Mouse (Mus musculus) ES-Bruce4 (cell line): ENCODE measurements around the gene Myom1. TPM values are rescaled to one million over a fixed set of nuclear protein-coding genes. Genes with fewer than 3 reads are reported as not detected.

Experiments used
- H3K27ac ChIP-seq: 2 replicates; pipeline ENCODE4 v1.5.1; 2012; ENCODE audit warnings: low read length, inconsistent platforms; ENCODE audit not compliant: insufficient read depth
- H3K27me3 ChIP-seq: 2 replicates; pipeline ENCODE4 v1.6.1; 2012; ENCODE audit warnings: mild to moderate bottlenecking, low read length, inconsistent platforms; ENCODE audit not compliant: control insufficient read depth, poor library complexity, insufficient read depth, severe bottlenecking
- H3K36me3 ChIP-seq: 2 replicates; pipeline ENCODE4 v1.6.1; 2012; ENCODE audit warnings: inconsistent platforms, mild to moderate bottlenecking, low read length, moderate library complexity; ENCODE audit not compliant: control insufficient read depth, poor library complexity, insufficient read depth, severe bottlenecking
- H3K4me1 ChIP-seq: one replicate; pipeline ENCODE4 v1.8.1; 2011; ENCODE audit warnings: low read length; ENCODE audit not compliant: control insufficient read depth, insufficient read depth
- H3K4me3 ChIP-seq: 2 replicates; pipeline ENCODE4 v1.5.1; 2011; ENCODE audit warnings: low read depth, mild to moderate bottlenecking, low read length
- H3K9ac ChIP-seq: 2 replicates; pipeline ENCODE4 v1.6.1; 2012; ENCODE audit warnings: low read depth, mild to moderate bottlenecking, inconsistent platforms; ENCODE audit not compliant: poor library complexity, severe bottlenecking
- H3K9me3 ChIP-seq: replicated peaks from 2 replicates; pipeline ENCODE4 v1.6.1; 2012; ENCODE audit warnings: mild to moderate bottlenecking, low read length, inconsistent platforms; ENCODE audit not compliant: control insufficient read depth, poor library complexity, insufficient read depth, severe bottlenecking
- CTCF ChIP-seq: IDR thresholded peaks from one replicate; pipeline ENCODE4 v1.8.1; 2011; ENCODE audit warnings: low read depth, low read length
- EP300 ChIP-seq: IDR thresholded peaks from 2 replicates; pipeline ENCODE4 v1.6.1; 2011; ENCODE audit warnings: low read depth, low read length; ENCODE audit not compliant: insufficient read depth
- POLR2A ChIP-seq: IDR thresholded peaks from one replicate; pipeline ENCODE4 v1.8.1; 2011; ENCODE audit warnings: low read length; ENCODE audit not compliant: insufficient read depth
- polyA plus RNA-seq: library from polyadenylated mRNA; stranded (reverse); fragments of >200 nt; gene quantifications from 2 replicates; pipeline ENCODE4 v1.2.4, GENCODE M21; 2011; ENCODE audit warnings: low read depth; ENCODE audit not compliant: missing spikeins, insufficient read depth, insufficient read length

The Myom1 gene
- polyA plus RNA-seq, 1 experiment = 2.3 TPM

DNA sequence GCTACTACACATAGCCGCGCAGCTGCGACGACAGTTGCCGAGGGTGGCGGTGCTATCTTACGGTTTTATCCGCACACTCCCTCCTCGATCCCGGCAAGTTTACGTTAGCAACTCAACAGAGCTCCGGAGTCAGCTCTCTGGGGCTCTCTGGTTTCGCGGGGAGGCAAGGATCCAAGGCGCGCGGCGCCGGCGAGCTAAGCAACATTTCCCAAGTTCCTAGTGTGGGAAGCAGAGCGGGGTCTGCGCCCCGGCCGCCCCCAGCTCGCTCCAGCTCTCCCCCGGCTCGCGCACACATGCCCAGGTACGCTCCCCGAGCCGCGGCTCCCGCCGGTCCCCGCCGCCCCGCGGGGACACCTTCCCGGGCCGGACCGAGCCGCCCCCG is 743 bp upstream of the Myom1 start:
- Histone ChIP-seq H3K4me1 (peaks cover 2% of the 10 kb centered on the region), H3K9ac (peak overlapping the region; percentile 99), H3K27me3 (no peaks in the 10 kb centered on the region), H3K9me3 (no peaks in the 10 kb centered on the region), H3K27ac (peak overlapping the region; percentile 61), H3K4me3 (peak overlapping the region; percentile 99), H3K36me3 (peaks cover 4% of the 10 kb centered on the region; the same call in 1 of the 2 replicates)
- TF ChIP-seq POLR2A (no peak), CTCF (no peak), EP300 (no peak)

DNA sequence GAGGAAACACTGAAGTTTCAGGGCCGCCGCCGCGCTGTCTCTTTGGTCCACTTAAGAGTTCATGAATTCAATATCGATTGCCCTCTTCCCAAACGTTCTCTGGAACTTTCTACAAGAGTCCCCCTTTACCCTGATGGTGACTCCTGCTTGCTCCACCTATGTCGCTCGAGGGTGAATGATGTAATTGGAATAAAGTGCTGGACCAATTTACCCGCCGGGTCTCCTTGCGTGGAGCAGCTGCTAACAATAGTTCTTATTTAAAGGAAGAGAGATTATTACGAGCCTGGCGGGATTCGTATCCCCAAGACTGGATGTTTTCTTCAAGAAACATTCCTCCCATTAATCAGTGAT is 286 bp downstream of the Myom1 start, which contains the start of gene Myl12a:
TSS of gene Myl12a (minus strand) at position 135 of the 351 bp plus-strand sequence.
- no peaks in the 10 kb centered on the region for H3K27me3 ChIP-seq
- peak within 1 kb of the TSS; percentile 99 for H3K4me3 ChIP-seq
- no peaks in the 10 kb centered on the region for H3K9me3 ChIP-seq
- 0 out of 2 replicates have a peak, but pooled peaks cover 4% of the 10 kb centered on the region for H3K36me3 ChIP-seq
- H3K9ac ChIP-seq = peak within 1 kb of the TSS; percentile 99
- H3K4me1 ChIP-seq = peaks cover 2% of the 10 kb centered on the region
- H3K27ac ChIP-seq = peak within 1 kb of the TSS; percentile 64
- TF ChIP-seq CTCF = no peak
- no peak for TF ChIP-seq EP300
- TF ChIP-seq POLR2A = no peak

DNA sequence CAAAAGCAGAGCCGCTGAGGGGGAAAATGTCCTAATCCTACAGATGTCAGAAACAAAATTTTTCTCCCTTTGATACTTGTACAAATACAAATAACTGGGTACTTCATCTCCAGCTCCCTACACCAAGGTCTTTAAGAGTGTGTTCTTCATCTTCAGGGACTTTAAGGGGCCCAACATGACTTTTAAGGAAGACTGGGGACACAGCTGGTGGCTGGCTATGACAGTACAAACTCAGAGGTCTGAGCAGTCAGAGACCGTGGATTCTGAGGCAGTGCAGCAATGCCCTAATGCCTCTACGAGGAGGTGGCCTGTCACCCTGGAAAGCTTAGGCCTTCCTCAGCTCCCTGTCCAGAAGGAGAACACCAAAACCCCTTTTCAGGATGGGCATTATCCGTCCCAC is 679 bp downstream of the Myom1 start:
- no peak overlapping the region for H3K4me3 ChIP-seq
- no peaks in the 10 kb centered on the region for H3K9me3 ChIP-seq
- no peak for TF ChIP-seq POLR2A
- no peak for TF ChIP-seq EP300
- no peak for TF ChIP-seq CTCF
- no peak overlapping the region for H3K27ac ChIP-seq
- no peaks in the 10 kb centered on the region for H3K27me3 ChIP-seq
- H3K9ac ChIP-seq = peak overlapping the region; percentile 99
- peaks cover 2% of the 10 kb centered on the region for H3K4me1 ChIP-seq
- H3K36me3 ChIP-seq = 0 out of 2 replicates have a peak, but pooled peaks cover 4% of the 10 kb centered on the region

DNA sequence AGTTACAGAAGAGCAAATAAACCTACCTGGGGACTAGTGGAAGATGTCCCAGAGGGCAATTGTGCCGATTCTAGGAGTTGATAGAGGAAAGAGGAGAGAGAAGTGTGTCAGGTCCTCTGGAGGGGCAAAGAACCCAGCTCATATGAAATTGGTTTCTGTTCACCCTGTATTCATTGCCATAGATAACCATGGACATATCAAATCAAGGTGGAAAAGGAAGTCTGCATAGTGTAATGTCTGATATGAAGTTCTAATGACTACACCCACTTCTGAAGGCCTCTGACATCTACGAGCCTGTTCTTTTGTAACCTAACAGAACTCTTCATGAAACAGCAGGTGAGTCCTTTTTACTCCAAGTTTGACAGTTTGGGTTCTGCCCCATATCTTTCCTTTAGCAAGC is 1.3 kb downstream of the Myom1 start:
- H3K9ac ChIP-seq = no peak overlapping the region
- H3K4me3 ChIP-seq = no peak overlapping the region
- H3K27ac ChIP-seq = no peak overlapping the region
- no peak for TF ChIP-seq EP300
- TF ChIP-seq POLR2A = no peak
- TF ChIP-seq CTCF = no peak
- no peaks in the 10 kb centered on the region for H3K27me3 ChIP-seq
- no peaks in the 10 kb centered on the region for H3K9me3 ChIP-seq
- no peaks in the 10 kb centered on the region for H3K4me1 ChIP-seq
- 0 out of 2 replicates have a peak, but pooled peaks cover 4% of the 10 kb centered on the region for H3K36me3 ChIP-seq

DNA sequence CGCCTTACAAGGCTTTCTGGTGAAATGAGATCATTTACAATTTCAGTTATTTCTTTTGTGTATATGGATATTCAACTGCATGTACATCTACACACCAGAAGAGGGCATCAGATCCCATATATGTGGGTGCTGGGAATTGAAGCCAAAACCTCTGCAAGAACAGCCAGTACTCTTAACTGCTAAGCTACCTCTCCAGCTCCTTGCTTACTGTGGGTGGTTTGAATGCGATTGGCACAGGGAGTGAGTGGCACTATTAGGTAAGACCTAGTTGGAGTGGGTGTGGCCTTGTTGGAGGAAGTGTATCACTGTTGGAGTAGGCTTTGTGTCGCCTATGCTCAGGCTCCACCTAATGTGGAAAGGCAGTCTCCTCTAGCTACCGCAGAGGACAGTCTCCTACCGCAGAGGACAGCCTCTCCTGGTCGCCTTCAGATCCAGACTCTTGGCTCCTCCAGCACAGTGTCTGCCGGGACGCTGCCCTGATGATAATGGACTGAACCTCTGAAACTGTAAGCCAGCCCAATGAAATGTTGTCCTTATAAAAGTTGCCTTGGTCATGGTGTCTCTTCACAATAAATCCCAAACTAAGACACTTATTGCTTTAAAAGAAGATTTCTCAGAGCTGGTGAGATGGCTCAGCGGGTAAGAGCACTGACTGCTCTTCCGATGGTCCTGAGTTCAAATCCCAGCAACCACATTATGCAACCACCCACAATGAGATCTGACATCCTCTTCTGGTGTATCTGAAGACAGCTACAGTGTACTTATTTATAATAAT is 1.9 kb downstream of the Myom1 start:
- Histone ChIP-seq H3K9me3 (no peaks in the 10 kb centered on the region), H3K4me3 (no peak overlapping the region), H3K36me3 (0 out of 2 replicates have a peak, but pooled peaks cover 4% of the 10 kb centered on the region), H3K9ac (no peak overlapping the region), H3K27ac (no peak overlapping the region), H3K27me3 (no peaks in the 10 kb centered on the region), H3K4me1 (no peaks in the 10 kb centered on the region)
- TF ChIP-seq POLR2A = no peak
- TF ChIP-seq CTCF = no peak
- no peak for TF ChIP-seq EP300

DNA sequence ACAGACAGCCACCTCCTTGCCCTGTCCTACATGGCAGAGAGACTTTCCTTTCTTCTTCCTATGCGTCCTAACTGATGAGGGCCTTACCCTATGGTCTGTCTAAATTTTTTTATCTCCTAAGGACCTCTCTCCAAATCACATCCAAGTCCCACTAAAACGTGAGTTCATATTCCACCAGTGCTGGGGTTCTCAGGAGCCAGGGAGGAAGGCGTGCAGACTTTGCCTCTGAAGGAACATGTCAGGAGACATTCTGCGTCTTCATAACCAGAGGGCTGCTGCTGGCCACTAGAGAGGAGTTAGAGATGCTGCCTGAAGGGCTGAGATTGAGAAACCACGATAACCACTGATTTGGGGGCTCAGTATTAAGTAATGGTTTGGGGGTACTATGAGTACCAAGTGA is 4.5 kb downstream of the Myom1 start:
- H3K27me3 ChIP-seq = no peaks in the 10 kb centered on the region

More for the DNA sequence above, 4.5 kb downstream of the Myom1 start:
- Histone ChIP-seq H3K27ac (no peak overlapping the region), H3K4me1 (no peaks in the 10 kb centered on the region), H3K9me3 (no peaks in the 10 kb centered on the region), H3K4me3 (no peak overlapping the region), H3K9ac (no peak overlapping the region), H3K36me3 (no peaks in the 10 kb centered on the region)
- TF ChIP-seq CTCF (no peak), POLR2A (no peak), EP300 (no peak)
